Mouse (Mus musculus) regulatory T cell (primary cell): ENCODE results near the gene Ttc22.

Source experiments
- in situ Hi-C: fragments of 300-600 bp; cut with MboI, MseI; formaldehyde crosslinking; loops from one replicate; pipeline ENCODE4 v1.15.1; 2025; ENCODE audit warnings: high pct_unique_total_duplicates

The Ttc22 gene

DNA sequence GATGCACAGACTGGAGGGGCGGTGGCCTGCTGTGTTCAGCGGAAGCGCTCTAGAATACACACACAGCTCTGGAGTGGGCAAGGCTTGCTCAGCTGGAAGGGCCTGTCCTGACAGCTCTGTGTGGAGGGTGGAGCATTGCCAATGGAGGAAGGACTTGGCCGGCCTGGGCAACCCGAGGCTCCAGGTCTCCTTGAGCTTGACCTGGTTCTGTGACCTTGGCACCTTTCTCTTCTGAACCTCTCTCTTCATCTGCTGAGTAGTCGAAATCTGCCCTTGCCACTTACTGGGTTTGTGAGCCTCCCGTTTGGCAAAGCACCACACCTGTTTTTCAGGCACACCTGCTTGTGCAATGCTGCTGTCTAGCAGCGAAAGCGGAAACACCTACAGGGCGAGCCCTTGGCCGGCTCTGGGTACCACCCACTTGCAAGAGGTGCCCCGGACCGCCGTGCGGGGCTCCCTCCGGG is at the start of gene Ttc22:
Ttc22 (plus strand) TSS at position 403 of the 464 bp plus-strand sequence.
- in situ Hi-C loops = loop anchor here (10.0 kb wide), 1 partner anchor 373 kb away; no protein-coding TSS in a partner anchor

DNA sequence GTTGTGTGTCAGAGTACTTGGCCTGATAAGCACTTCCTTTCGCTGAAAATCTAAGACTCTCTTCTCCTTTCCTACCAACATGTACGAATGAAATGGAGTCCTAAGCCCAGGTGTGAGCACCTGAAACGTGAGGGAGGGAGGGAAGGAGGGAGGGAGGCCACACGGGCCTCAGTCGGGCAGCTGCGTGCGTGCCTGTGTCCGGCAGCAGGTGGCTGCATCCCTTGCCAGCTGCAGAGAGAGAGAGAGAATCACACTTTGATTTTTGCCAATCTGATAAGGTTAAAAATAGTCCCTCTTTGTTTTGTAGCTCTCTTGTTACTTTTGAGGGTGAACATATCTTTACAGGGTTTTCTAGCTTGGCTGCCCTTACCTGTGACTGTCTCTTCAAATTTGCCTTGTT is 47.2 kb upstream of the Ttc22 start:
- in situ Hi-C loops = no loop called here

DNA sequence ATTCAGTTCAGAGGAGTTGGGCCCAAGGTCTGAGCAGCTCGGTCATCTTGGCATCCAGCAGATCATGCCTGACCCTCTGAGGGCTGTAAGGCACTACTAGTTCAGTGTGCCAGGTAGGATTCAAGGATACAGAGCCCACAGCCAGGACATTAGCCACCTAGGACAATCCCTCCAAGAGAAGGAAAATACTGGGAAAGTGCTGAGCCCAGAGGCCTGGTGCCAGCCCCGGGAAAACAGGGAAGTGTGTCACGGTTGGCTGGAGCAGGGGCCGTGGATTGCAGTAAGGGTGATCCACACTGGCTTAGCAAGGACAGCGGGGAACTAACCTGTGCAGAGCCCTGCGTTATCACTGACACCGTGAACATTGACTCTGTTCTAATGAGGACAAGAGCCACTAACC is 44.7 kb upstream of the Ttc22 start:
- in situ Hi-C loops = no loop called here

DNA sequence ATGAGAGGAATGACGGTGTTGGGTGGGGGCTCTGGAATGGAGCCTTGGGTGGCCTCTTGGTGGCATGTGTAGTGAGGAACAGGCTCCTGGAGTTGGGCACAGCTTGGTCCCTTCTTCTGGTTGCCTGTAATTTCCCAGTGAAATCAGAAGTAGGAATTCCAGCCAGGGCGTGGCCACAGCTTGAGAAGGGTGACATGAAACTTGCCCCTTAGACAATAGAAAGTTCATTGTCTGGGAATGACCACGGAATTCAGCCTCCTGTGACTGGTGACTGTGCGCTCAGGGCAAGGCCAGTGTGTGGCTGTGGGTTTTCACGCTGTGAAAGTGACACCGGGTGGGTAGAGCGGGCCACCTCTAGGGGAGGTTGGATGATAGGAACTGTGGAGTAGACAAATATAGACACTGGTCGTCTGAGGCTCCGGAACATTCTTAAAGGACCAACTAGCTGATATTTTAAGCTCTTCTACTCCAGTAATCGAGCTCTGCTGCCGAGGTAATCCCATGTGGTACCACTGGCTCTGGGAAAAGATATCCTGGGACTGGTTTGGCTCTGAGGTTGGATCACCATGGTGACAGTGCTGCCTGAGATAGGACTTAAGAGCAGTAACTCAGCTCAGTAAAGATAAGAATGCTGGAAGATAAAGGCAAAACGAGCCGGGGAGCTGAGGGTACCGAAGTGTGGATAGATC is 40.9 kb upstream of the Ttc22 start:
- in situ Hi-C loops = no loop called here

DNA sequence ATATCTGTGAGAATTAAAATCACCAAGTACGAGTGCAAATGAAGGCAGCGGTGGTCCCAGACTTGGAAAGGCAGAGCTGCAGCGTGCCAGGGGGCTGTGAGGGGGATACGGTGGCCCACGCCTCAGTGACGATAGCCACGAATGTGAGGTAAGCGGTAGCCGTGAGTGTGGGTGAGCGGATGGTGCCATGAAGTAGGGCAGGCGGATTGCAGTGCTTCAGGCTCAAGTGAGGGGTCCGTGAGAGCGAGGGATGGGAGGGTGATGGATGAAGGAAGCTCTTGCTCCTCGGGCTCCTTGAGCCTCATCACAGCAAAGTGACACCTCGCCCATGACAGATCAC is 40.4 kb upstream of the Ttc22 start:
- in situ Hi-C loops = no loop called here

DNA sequence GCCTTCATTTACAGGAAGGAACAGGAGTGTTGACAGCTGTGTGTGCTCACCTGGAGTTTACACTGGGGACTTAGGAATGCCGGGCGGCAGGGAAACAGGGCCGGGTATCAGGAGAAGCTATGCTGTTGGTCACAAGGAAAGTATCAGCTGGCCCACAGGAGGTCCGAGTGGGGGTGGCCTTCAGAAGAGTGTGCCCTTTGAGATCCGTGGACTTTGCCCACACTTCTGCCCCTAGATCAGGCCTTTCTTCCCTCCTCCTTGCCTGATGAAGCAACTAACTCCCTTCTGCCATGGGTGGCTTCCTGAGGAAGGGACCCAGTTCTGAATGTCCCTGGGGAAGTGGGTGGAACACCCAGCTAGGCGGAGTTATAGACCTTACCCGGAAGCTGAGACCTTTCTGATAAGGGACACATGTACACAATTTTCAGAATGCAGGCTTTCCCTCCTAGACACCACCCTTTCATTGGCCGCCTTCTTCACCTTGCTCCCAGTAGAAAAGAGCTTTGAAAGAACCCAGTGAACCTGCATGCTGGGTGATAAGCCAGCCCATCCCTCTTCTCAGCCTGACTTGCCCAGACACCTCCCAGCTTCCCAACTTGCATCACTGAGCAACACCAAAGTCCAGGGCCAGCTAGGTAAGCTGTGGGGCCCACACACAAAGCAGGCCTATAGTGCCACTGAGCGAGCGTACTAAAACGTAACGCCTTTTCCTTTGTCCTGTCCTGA is 39.6 kb upstream of the Ttc22 start:
- in situ Hi-C loops = no loop called here

DNA sequence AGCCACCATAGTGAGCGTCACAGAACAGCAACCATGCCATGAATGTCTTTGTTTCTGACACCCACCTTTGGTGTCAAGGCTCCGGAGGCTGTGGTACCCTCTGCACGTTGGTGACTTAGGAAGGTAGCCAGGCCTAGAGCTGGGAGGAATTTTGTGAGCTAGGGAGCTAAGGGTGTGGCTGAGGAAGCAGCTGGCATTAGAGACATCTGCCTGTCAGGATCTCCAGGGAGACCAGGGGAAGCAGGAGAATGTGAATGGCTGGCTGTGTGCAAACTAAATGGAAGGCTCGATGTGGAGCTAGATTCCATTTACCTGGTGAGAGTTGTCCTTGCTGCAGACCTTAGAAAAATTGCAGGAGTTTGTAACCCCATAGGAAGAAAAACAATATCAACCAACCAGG is 37.6 kb upstream of the Ttc22 start:
- in situ Hi-C loops = no loop called here

DNA sequence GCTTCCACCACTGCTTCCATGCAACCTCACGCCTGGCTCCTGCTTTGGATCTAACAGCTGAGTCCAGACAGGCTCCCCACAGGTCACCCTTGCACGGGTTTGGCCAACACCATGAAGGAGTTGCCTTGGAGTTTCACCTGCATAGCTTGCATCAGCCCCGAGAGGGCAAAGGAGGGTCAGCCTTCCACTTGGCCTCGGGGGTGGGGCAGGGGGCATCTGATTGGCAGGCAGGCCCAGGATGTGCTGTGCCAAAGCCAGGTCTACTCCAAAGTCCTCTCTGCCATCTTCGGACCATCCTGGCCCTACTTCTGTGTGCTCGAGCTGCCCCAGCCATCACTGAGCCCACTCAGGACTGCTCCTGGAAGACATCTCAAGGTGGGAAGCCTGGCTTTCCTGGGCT is 35.2 kb upstream of the Ttc22 start:
- in situ Hi-C loops = no loop called here

DNA sequence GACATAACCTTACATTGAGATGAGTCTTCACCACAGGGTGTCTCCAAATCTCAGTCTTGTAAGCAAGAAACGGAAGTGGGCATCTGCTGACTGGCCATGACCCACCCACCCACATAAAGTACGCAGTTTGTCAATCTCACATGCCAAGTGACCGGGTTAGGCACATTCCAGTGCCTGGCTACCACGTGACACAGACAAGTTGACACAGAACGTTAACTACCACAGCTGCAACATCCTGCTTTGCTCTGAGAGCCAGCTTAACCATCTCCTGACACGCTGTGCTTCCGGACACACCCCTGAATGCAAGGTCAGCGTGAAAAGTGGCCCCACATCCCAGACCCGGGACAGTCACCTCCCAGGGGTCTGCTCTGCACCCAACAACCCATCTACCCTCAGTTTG is 32.1 kb upstream of the Ttc22 start:
- in situ Hi-C loops = no loop called here

DNA sequence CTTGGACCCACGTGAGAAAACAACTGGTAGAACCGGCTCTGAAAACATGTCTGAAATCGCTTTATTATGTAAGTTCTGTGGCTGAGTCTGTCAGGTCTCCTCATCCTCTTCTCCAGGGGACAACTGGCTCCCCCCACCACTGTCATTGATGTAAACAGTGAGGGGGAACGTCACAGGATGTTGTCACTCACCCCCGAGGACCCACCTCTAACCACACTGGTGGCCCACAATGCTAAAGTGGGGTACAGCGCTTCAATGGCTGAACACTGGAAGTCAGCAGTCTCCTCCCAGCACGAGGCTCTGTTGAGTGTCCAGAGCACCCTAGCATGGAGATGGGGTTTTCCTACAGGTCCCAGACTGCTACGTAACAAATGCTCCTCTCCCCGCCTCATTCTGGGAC is 31.4 kb upstream of the Ttc22 start:
- in situ Hi-C loops = no loop called here

DNA sequence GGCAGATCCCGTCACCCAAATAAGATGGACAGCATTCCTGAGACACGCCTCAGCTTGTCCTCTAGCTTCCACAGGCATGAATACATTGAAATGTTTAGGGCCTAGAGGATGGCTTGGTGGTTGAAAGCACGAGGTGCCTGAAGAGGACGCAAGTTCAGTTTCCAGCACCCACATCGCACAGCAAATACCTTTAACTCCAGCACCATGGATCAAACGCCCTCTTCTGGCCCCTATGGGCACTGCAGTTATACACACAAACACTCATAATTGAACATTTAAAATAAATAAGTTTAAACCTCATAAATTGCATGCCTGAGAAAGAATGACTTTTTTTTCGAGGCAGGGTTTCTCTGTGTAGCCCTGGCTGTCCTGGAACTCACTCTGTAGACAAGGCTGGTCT is 28.6 kb upstream of the Ttc22 start:
- in situ Hi-C loops = no loop called here

DNA sequence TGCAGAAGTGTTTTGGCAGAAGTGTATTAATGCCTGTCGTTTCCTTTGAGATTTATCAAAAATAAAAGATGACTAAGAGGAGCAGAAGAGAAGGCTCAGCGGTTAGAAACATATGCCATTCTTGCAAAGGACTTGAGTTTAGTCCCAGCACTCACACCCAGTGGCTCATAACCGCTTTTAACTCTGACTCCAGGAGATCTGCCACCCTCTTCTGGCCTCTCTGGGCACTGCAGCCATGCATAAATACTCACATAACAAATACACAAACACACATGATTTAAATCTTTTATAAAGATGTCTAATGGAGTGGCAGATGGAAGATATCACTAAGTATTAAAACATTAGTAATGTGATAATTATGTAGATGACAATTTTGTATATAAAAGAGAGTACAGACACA is 26.0 kb upstream of the Ttc22 start:
- in situ Hi-C loops = no loop called here

DNA sequence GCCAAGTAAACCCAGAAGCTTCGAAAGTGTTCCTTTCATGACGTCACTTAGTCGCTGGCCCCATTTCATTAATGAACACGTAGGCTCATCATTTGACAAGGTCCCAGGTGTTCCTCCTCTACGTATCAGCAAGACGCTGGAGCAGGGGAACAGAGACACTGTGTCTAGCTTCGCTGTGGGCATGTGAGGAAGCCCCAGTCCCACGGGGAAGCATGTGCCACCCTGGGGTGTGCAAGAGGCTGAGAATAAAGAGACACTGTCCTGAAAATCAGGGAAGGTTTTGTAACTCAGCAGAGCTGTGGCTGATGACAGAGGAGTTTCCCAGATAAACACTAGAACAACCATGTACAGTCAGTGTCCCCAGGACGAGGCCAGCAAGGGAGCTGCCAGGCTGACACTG is 25.2 kb upstream of the Ttc22 start:
- in situ Hi-C loops = no loop called here

DNA sequence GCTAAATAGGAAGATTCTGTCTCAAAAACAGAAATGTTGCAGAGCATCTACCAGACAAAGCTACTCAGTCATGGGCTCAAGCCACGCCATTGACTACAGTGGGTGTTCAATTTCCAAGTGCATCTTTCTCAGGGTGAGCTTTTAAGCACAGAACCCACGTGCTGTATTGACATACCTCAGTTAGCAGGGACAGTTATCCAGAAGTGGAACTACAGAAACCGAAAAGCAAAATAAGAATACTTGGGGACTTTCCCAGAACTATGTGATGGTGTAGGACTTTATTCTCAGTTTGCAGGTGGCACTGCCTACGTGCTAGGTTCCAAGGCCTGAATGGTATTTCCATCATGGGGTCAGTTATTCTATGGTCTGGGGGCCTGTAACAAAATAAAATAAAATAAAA is 24.5 kb upstream of the Ttc22 start:
- in situ Hi-C loops = no loop called here

DNA sequence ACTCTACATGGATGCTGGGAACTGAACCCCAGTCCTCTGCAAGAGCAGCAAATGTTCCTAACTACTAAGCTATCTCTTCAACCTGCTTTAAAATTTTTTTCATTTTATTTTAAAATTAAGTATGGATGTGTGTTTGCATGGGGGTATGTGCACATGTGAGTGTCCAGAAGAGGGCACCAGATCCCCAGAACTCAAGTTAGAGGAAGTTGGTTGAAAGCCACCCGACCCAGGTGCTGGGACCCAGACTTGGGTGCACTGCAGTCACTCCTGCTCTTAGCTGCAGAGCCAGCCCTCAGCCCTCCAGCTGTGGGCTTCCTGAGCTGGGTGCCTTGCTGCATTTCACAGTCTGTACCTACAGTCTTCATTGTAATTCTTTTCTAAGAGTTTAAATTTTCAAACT is 22.8 kb upstream of the Ttc22 start:
- in situ Hi-C loops = no loop called here

DNA sequence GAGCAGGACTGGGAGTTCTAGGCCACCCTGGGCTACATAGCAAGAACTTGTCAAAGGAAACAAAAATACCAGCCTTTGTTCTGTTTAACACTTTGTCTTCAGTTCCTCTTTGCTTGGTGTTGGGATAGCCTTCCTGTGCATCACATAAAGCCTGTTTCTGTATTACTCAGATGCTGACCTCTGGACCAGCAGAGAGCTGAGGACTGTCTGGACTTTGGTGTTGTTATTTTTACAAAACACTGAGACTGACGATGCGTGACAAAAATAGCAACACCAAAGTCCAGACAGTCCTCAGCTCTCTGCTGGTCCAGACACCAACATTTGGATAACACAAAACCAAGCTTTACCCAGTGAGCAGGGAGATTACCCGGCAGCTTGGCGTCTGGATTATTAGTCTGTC is 21.5 kb upstream of the Ttc22 start:
- in situ Hi-C loops = no loop called here

DNA sequence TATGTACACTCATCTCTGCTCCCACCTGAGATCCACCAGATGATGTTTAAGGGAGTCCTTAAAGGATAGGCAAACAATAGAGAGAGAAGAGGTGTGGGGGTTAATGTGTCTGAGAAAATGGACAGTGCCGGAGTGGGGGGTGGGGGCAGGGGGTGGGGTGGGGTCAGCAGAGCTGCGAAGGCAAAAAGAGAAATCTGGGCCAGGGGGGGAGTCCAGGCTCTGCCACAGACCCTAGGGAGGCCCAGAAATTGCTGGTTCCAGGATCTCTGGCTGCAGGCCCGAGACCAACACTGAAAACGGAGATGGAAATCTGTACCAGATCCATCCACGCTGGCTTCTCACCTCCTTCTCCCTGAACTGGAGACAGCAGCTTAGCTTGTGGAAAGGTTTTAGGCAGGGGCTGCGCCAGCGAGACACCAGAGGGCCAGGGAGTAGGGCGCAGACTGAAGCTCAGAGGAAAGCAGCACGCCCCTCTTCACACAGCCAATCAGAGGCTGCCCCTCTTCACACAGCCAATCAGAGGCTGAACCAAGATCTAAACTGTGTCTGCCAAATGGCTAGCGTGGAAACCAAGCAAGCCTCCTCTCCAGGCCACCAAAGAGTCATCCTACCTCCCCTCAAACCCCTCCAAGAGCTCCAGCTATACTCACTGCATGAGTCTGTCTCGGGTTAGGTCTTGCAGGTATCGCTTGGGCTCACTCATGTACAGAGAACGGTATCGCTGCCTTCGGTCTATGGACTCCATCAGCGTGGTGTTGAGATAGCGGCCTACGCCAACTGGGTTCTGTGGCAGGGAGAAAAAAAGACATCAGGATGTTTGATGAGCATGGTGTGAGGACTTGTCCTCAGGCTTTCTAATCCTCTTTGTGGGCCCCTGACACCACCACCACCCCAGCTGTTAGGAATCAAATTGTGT is 15.3 kb upstream of the Ttc22 start:
- in situ Hi-C loops = no loop called here

DNA sequence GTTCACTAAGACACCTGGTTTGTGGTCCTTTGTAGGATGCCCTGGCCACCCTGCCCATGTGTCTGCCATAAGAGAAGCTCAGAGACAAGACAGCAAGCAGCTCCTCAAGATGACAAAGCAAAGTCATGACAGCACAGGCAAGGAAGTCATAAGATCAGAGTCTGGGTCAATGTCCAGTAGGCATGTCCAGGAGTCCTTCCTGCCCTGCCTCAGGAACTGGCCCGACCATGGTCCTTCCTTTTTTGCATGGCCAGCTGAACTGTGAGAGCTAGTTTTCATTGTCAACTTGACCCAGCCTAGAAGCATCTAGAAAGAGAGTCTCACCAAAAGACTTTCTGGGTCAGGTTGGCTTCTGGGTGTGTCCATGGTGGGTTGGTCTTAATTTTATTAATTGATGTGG is 14.3 kb upstream of the Ttc22 start:
- in situ Hi-C loops = no loop called here

DNA sequence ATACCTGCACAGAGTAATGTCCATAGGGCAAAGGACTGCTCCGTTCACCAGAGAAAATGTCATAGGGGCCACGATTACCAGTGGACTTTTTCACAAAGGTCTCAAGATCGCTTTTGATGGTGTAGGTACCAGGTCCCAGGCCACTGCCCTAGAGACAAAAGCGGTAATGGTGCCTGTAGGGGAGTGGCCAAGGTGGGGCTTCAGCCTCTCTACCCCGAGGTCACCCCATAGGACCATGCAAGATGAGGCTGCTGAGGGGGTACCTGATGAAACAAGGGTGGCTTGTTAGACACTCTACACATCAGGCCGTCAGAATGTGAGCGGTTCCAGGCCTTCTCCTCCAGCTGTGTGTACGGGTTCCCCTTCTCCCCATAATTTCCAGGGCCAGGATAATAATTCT is 9.1 kb upstream of the Ttc22 start:
- in situ Hi-C loops = no loop called here

DNA sequence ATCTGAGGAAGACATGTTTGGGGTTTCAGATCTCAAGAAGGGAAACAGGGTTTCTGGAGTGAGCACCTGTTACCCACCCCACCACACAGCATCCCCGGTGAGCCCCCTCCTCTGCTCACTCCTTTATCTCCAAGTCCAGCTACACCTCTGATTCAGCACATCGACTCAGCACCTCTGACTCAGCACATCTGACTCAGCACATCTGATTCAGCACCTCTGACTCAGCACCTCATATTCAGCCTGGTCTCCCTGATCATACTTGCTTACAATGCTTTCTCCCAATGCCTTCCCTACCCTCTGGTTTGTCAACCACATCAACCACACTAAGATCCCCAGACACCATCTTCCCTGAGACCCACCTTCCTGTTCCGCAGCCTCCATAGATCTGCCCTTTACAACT is 8.7 kb upstream of the Ttc22 start:
- in situ Hi-C loops = no loop called here

DNA sequence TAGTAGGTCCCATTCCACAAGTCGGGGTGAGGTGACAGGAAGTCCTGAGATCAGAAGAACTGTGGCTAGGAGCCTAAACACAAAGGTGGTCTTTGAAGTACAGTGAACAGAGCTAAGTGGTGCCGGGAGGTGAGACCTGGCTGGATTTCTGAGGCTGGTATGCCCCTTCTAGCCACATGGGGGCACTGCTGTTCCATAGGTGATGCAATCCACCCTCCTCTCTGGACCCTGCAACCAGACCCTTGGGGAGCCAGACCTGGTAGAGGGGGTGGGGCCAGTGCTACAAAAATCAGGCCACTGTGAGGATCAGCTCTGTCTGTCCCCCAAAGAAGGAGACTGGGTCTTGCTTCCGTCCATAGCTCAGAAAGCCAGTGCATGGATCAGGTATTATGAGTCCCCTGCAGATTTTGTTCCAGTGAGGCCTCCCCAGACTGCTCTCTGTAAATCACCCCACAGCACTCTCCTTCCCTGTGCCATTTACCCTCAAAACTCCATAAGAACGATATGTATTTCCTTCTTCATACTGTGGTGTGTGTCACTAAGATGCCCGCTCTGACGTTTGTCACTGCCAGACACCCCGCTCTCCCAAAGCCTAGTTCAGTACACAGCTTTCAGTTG is 7.9 kb upstream of the Ttc22 start:
- in situ Hi-C loops = no loop called here

DNA sequence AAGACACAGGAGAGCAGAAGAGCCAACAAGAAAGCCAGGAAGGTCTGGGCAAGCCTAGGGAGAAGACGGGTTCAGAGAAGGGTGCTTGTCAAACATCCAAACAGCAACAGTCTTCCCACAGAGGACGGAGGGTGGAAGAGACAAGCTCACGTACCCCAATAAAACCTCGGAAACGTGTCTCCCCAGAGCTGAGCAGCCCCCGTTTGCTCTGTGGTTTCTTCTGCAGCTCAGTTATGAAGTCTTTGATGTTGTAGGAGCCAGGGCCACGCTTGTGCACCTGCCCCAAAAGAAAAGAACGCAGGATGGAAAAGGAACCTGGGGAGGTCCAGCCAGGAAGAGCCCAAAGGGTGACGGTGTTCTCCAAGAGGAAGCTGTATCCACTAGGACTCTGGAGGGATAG is 7.4 kb upstream of the Ttc22 start:
- in situ Hi-C loops = no loop called here
